Mouse (Mus musculus) layer of hippocampus, adult 9-10 months (tissue): ENCODE measurements at regions not wholly inside any gene's neighbourhood (a gene's known extent, or its start where the extent isn't known, plus 50 kb on each side); places are given as distances from the start of the nearest gene placed in this dataset.

Experiments used
- DNase-seq: peaks from one replicate; pipeline ENCODE4 v3.0.0; 2022; ENCODE audit warnings: low spot score

DNA sequence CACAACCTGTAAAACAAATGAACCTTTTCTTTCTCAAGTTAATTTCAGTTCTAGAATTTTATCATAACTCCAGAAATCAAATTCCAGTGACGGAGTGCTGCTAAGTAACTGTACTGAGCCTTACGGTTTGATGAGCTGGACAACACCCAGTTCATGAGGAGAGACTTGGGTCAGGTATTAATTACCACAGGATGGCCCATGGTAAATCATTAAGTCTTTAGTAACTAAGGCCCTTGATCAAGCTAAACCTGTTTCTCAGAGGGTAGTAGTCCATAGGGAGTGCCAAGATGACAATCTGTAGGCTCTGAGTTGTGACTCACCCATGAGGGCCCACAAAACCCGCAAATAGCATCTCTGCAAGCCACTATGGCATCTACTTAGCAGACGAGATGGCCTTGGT lies 101.1 kb upstream of the Arhgap5 start:
- no peak for DNase-seq

DNA sequence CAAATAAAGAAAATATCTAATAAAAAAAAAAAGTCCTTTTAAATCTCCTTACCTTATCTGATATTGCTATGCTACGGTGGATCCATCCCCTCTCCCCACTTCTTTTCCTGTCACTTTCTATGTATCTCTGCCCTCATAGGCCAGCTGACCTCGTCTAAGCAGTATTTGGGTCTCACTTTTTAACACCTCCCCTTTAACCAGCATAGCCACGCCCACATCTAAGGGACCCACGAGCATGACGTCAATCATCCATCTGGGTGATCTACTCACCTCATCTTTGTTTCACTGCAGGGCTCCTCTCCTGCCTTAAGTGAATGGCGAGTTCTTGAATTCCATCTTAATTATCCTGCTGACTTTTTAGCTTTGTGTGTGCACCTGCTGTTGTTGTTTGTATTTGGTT lies 97.4 kb upstream of the Arhgap5 start:
- no peak for DNase-seq

DNA sequence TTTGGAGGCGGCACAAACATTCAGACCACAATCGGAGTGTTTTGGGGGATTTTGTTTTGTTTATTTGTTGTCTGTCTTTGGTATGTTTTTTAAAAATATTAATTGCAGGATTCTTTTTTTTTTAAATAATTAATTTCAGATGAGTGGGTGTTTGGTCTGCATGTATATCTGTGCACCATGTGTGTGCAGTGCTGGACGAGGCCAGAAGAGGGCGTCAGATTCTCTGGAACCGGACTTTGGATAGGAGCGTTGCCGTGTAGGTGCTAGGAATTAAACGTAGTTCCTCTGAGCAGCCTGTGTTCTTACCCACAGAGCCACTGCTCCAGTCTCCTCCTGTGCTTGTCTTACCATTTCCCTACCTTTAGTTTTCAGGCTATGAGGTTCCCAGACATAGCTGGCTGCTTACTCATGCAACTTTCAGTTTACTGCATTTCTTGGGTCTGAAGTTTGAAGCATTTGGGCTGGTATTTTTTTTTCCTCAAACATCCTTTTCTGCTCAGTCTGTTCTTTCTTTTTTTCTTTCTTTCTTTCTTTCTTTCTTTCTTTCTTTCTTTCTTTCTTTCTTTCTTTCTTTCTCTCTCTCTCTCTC lies 95.4 kb upstream of the Arhgap5 start:
- DNase-seq: no peak

DNA sequence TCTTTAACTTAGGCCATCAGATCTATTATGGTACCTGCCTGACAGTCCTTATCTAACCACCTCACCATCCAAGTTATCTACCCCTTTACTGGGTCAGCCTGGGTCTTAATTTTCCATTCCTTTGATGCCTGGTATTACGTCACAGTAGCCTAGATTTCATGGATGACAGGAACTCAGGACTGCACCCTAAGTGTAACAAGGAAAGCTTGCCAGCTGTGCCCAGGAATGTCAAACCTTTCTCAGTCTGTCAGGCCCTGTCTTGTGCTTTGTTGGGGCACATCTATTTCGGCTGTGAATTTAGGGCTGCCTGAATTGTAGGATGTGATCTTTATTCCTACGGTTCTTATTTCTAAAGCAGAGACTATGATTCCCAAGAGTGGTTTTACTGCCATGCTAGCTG lies 94.6 kb upstream of the Arhgap5 start:
- DNase-seq: no peak

DNA sequence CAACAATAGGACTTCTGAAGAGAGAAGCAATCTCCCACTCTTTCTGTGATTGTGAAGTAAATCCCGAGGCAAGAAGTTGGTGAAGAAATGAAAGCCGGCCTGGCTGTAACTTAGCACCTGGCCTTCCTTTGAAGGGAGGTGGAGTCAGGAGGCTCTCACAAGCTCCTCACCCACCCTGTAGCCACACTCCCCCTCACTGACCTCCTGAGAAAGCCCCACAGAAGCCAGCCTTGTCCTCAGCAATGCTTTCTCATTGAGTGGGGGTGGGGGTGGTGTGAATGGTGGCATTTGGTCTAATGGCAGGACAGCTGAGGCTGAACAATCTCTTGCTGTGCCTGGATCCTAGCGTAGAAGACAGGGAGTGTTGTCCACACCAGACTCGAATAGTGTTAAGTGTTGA lies 91.6 kb upstream of the Arhgap5 start:
- no peak for DNase-seq

DNA sequence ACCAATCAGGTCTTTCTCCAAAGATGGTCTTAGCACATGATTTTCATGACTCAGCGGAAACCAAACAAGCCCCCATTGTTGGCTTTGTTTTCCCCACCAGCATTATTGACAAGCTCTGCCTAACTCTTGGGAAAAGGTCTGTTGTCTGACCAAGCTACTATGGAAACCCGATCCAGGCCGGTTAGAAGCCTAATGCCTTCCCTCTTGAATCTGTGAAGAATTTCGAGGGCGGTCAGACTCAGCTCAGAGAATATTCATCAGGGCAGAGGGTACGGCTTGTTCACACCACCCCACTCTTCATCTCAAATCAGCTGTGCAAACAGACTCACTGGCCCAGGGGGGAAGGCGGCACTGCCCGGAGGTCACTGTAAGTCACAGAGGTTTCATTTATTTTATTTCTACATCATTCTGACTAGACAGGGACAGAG lies 90.7 kb upstream of the Arhgap5 start:
- DNase-seq: no peak

DNA sequence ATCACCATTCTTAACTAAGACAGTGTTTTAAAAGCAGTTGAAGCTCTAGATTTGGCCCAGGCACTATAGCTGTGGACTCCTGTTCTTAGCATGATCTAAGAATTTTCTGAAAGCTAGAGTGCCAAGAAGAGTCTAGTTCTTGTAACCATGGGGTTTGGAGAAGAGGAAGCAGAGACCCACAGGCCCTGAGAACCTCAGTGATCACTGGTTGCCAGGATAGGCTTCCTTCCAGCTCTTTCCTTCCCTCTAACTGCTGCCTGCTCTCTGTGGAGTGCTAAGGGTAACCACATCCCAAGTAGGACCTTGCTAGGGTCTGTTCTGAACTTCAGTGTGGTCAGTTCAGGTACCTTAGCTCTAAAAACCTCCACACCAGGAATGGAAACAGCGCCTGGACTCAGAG lies 81.0 kb upstream of the Arhgap5 start:
- DNase-seq: no peak

DNA sequence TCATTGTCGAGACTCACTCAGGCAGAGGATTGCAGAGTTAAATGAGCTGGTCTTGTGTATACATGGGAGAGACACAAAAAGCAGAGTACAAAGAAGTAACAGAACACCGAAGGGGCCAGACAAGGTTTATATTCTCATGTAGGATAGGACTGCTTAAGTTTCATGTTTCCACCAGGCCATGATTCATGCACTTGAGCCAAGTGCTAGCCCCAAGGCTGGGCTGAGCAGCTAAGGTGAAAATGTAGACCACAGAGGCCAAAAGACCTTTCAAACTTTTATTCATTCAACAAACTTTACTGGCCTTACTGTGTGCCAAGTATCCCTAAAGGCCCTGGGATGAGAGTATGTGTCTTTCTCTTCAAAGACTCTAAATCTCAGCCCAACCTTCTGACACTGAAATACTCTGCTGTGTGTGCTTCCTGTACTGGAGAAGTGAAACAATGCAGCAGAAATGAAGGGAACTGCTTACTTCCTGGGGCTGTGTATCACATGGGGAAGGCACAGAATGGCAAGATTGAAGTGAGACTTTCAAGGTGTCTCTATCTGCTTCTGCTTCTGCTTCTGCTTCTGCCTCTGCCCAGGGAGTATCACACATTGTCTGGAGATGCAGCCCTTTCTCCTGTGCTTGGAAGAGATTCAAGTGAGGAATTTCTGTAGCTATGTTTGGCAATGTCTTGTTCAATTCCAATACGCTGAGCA lies 79.3 kb upstream of the Arhgap5 start:
- DNase-seq: peak; percentile 25

DNA sequence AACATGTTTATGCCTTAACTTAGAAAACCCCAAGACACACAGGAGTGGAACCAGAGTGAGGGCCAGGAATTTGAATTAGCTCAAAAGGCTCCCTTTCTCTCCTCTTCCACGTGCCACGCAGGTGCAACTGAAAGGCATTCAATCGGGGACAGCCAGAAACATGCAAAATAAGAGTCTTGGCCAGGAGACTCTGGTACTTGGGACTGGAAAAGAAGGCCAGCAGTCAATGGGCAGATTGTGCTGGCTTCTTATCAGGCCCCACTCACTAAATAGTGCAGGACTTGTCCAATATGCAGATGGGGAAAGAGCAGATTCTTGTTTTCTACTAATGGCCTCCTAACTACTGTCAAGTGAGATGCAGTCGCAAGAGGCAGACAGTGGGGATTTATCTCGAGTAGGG lies 73.8 kb upstream of the Arhgap5 start:
- no peak for DNase-seq

DNA sequence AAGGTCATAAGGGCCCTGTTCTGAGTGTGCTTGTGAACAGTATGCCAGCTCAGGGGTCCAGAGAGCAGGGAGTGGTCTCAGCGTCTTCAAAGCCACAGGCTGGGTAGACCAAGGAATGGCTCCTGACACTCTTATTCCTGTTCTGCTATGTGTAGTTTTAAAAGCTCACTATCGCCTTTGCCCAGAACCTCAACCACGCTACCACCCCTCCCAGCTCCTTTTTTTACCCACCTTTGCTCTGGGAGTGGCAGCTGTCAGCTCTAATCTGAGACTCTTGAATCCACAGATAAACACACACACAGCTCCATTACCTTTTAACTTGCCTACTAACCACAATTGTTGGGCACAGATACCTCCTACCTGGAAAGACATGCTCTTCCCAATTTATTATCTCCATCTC lies 71.8 kb upstream of the Arhgap5 start:
- no peak for DNase-seq

DNA sequence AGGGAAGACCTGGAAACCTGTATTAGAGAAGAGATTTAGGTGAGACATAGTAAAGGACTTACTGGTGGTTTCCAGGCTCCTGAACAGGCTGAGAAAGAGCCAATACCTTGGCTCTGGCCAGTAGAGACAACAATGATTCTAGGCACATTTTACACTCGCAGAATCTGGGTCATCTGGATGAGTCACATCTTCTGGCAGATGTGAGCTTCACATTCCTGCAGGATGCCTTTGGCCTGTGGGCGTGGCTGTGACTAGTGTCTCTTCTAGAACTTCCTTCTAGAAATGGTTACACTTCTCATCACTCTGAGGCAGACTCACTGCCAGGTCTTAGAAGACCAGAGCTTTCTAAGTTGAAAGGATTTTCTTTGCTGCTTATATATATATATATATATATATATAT lies 69.8 kb upstream of the Arhgap5 start:
- no peak for DNase-seq

DNA sequence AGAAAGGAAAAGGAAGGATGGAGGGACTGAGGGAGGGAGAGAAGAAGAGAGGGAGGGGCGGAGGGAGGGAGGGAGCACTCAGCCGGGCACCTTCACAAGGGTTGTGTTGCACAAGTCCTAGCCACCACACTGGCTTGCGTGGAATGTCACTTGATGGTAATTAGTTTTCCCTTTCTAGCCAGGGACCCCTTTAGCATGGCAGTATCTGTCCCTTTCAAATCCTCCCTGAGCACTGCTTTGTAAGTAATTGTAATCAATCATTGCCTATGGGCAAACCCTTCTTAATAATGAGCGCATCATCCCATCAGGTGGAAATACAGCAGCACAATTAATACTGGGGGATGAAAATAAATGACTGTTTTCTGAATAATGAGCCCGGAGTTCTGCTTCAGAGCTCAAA lies 68.5 kb upstream of the Arhgap5 start:
- DNase-seq: no peak

DNA sequence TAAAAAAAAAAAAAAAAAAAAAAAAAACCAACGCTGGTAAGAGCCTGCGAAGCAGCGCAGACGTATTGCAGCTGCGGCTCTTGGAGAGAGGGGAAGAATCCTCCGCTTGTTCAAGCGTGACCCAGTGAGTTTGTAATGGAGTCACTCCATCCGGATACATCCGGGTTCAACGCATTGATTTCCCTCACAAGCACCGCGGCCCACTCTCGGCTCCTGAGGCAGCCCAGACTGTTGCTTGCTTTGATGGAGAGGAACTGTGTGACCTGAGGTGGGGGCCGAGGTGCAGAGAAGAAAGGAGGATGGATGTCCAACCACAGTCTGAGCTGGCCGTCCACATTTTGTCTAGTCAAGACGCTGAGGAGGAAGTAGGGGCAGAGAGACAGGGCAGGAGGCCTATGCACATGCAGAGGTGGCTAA lies 68.0 kb upstream of the Arhgap5 start:
- DNase-seq: no peak

DNA sequence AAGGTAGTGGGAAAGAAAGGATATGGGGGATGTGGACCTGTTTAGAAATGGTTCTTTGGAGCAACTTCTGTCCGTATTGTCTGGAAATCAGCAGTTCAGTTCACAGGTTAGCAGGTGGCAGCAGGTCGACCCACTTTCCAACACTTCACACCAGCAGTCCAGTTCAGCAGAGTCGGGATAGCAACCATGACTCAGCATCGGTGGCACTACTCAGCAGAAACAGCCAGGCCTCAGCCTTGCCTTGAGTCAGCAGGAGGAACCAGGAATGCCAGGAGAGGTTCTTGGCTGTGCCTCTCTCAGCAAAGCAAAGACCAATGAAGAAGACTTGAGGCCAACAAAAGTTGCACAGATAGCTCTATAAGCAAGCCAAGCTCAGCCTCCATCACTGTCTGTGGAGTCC lies 66.8 kb upstream of the Arhgap5 start:
- no peak for DNase-seq

DNA sequence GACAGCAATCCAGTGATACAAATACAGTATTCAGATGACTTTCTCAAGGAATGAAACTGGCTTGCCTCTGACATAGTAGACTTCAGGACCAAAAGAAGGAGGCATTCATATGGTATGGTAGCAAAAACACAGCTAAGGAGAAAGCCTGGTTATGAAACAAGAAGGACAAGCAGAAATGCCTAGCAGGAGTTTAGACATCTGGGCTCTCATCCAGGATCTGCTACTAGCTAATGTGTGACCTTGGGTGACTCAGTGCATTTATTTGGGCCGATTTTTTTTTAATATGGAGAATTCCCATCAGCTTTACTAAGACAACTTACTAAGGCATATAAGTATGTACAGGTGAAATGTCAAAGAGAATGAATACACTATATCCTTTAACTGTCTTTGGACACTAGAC lies 64.5 kb upstream of the Arhgap5 start:
- no peak for DNase-seq

DNA sequence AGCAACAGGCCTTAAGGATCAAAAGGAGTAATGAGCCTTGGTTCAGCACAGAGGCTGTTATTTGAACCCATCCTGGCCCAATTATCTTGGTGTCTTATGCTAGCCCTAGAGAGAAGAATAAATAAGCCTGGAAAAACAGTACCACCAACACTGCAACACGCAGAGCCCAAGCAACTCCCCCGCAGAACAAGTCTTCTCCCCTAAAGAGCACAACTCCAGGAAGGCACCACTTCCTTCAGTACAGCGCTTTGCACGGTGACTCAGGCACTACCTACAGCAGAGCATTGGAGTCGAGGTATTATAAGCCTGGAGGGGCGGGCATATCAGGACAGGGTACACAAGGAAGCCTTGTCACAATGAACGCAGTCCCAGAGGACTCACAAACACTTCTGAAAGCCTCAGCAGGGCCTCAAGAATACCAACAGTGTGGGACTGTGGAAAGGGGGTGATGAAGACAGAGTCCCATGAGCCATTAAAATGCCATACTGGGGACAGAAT lies 62.9 kb upstream of the Arhgap5 start:
- DNase-seq: no peak

DNA sequence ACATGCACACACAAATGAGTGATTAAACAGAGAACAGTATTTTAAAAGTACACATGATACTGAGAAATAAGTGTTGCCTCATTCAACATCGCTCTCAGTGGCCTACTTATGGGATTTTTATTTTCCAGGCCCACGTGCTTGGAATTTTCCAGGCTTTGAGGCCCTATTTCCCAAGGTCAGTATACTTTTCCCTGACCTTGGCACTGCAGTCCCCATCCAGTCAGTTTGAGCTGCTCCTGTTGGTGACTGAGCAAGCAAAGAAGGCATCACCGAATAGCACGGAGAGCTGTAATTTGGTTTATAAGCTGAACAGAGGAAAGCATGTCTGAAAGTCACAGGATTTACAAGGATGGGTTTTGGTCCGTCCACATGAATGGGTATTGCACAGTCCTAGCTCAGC lies 61.4 kb upstream of the Arhgap5 start:
- DNase-seq: no peak

DNA sequence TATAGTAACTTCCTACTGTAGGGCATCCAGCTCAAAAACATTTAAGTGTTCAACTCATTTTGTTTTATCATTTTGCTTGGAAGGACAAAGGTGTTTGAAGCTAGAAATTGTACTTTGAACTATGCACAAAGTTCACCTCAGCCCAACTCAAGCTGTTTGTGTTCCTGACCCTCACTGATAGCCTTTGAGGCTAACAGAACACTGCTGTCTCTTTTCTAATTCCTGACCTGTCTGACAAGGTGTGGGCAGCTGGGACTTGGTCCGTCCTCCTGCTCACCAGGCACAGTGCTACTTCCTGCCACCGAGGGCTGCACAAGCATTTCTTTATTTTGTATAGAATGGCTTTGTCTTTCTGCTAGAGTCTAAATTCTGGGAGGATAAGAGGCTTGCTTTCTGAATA lies 58.0 kb upstream of the Arhgap5 start:
- DNase-seq: no peak

DNA sequence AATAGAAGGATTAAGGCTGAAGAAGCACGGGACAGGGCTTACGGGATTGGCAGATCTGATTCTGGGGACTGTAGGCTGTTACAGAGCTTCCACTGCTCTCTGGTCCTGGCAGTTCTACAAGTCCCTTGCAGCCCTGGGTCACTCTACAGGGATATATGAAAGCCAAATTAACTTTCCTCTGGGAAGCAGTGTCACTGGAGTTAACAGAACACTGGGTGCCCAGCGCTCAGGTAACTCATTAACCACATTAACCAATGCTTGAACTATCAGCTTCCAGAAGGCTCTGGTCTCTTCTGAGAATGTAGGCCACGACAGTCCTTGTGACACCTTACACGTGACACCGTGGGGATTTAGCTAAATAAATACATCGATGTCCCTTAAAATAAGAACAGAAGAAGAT lies 57.3 kb upstream of the Arhgap5 start:
- DNase-seq: no peak

DNA sequence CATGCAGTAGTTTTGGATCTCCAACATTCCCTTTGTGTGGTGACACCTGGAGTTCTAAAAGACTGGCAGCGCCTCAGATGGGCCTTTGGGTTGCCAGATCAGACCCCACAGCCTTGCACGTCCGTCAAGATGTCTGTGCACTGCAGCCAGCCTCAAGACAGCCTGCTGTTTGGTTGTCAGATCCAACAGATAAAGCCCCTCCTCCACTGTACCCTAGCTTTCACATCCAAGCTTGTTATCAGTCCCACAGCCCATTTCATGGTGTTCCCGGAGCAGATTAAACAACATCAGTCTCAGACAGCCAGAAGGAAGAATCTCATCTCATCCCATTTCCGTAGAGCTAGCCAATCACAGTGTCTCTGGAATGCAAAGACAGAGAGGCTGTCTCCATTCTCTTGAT lies 56.3 kb upstream of the Arhgap5 start:
- no peak for DNase-seq

DNA sequence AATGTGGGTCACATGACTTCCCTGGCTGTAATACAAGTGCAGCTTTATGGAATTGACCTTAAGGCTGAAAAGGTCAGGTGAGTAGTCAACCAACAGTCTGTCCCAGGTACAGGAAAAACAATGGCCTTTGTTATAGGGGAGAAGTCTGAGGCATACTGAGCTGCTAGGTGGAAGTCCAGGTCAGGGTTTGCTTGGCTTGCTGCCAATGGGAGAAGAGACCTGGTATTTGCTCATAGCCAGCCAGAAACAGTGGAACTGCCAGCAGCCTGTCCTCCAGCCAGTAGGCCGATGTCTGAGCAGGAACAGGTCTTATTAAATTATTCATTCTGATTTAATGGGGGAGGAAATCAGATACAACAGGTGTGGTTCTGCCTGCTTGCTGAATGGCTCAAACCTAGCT lies 55.6 kb upstream of the Arhgap5 start:
- no peak for DNase-seq

DNA sequence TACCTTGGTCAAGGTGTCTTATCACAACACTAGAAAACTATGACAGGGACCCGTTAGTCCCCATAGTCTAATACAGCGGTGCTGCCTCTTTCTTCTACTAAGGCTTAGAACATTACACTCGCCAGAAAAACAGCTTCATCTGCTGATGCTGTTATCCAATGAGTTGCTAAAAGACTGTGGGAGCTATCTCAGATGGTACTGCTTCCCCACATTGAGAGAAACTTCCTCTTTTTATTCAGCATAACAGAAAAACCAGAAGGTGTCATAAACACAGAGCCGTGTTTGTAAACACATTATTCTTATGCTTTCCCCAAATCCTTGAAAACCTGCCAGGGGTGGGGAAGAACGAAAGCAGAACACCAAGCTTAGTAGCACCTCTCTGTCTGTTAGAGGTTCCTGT lies 49.9 kb upstream of the Arhgap5 start:
- DNase-seq: no peak
